Mouse (Mus musculus) adrenal gland, postnatal 25 days (tissue): ENCODE results near the gene Lin28b. TPM values are rescaled to one million over a fixed set of nuclear protein-coding genes. Genes with fewer than 3 reads are reported as not detected.

Source experiments
- DNase-seq: peaks from one replicate; pipeline ENCODE4 v3.0.0; 2021; ENCODE audit warnings: mixed read lengths
- long read RNA-seq: library from polyadenylated mRNA; stranded (forward); transcript quantifications from one replicate; pipeline ENCODE4 v2.0.0, GENCODE M21; 2021
- total RNA-seq: library from RNA; stranded (reverse); gene quantifications from 2 replicates; pipeline ENCODE4 v1.2.3, GENCODE M21; 2021

Lin28b gene
- 0.15 TPM in 1 of 2 replicates, not detected in the other for total RNA-seq
- long read RNA-seq, partial matches to known transcripts: 0 of 1 reads
- long read RNA-seq, other reads (novel, unspliced or antisense): 0 of 1 reads

GRCm38 (mm10) chr10:45485761-45486602 lies at the start of gene Lin28b:
Lin28b (minus strand) TSS chr10:45486395.
- peak; percentile 32 for DNase-seq

DNA sequence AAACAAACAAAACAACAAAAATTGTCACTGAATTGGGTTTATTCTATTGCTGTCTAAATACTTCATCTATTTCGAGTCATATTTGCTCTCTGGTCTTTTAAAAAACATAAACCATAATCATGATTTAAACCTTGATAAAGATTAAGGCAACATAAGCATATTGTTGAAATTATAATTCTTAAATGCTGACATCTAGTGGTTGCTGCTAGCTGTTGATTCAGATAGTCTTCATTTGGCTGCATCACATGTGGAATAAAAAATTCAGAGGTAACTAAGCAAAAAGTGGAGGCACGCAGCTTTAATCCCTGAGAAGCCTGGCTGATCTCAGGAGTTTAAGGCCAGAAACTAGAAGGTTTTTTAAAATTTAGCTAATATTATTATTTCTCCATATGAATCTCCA lies 25.6 kb upstream of the Lin28b start:
- DNase-seq: no peak

DNA sequence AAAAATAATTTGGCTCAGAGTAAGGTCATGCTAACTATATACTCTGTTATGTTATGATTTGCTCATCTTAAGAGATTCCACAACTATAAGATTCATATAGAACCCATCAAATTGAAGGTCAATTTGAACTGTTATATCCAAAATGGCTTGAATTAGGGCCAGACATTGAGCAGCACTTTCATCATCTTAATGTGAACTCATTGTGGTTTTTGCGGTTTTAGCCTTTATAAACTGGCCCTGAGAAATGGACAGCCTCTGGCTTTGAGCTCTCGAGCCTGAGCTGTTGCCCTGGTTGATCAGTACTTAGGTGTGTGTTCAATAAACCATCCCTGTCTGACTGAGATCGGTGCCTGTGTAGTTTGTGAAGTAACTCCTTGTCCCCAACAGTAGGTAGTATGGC lies 24.5 kb upstream of the Lin28b start:
- no peak for DNase-seq

DNA sequence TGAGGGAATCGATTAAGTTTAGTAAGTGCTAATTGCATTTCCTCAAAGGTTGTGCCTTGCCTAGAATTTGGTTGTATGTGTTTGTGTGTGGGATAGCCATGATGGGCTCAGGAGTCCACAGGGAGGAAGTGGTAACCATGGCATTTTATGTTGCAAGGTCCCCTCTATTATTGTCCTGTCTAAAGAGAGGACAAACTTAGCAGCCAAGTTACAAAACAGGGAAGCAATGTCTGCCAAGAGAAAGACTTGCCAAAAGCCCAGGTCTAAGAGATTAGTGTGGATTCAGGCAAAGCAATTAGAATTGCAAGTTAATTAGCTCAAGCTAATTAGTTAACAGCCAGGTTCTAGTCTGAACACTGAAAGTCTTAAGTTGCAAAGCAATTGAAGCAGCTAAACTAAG lies 14.1 kb upstream of the Lin28b start:
- DNase-seq: no peak

GRCm38 (mm10) chr10:45486603-45486946 lies 380 bp upstream of the Lin28b start:
- peak; percentile 1 for DNase-seq

DNA sequence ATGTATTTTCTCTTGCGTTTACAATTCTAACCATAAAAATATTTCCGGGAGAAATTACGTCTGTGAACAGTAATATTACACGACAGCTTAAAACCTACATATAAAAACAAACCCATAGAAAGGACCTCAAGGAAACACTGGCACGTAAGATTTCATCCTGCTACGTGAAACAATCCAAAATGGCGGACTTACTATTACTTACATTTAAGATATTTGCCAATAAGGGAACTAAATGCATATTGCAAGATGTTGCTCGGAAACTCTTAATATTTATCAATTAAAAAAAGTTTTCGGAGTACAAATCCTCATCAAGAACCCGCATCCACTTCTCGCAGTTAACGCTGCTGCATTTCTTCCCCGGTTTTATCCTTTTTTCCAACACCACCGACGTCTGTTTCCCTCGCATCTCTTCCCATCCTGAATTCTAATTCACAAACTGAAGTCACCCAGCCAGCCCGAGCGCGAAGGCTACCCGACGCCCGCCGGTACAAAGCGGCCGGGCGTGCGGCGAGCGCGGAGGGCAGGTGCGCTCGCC lies 902 bp downstream of the Lin28b start:
- DNase-seq: no peak

- no peak for DNase-seq
These were observed 3.0 kb downstream of the Lin28b start for GRCm38 (mm10) chr10:45483210-45483609.

DNA sequence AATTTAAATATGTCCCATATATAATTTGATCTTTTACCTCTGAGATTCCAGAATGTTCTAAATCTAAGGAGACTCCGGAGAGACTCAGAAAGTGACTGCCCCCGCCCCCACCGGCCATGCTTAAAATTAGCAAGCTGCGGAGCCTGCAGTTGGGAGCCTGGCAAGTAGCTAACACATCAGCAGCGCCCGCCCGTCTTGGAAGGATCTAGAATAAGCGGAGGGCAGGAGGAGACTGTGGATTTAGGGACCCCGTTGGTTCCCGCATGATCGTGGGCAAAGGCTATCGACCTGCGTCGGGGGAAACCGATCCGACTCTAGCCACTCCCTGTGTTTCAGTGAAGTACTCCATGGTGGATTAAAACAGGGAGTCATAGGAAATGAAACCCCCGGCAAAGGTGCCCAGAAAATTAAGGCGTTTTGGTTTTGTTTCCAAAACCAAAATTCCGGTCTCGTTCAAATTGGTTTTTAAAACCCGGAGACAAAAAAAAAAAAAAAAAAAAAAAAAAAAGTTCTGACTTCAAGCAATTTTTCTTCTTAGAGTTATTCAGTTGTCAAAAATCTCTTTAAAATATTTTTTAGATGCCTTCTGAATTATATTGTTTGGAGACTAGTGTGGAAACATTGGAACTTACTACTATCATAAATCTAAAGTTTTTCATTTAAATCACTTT lies 12.4 kb downstream of the Lin28b start:
- no peak for DNase-seq

DNA sequence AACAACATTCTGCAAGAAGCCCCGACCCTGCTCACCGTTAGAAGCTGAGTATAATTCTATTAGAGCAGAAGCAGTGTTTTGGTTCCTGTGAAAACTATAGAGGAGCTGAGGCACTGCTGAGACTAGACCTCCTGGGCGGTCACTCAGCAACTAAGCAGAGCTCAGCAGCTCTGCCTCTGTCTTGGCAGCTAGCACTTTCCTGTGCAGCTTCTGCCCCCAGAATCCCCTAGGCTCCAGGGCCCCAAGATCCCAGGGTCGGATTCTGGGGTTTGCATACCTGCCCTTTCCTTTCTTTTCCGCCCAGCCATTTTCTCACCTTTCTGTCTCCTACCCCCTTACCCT lies 13.1 kb downstream of the Lin28b start:
- no peak for DNase-seq

DNA sequence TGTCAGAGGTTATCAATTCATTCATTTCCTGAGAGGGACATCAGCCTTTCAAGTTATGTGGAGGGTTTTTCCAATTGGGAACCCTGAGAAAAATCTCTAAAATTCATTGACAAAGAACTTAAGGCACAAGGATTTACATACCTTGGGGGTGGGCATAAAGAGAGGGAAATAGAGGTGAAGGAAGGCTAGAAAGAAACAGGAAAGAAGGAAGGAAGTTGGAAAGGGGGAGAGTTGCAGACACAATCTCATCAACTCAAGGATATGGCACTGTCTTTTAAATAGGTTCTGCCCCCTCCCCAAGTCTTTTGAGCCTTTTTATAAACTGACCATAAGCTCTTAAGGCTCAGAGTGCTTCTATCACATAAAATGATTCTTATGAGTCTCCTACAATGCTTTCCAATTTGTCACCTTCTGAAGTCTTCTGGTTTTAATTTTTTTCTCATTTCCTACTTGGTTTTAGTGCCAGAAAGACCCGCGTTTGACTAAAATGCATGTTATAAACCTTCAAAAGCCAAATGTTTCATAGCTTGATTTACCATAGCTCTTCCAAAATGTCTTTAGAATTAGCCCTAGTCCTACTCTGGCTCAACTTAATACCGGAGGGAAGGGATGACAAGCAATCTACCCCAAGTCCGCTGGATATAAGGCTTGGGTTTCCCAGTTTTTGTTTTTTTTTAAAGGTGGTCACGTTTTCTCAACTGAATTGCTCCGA lies 13.6 kb downstream of the Lin28b start:
- no peak for DNase-seq

- DNase-seq: no peak
These were observed 14.9 kb downstream of the Lin28b start for GRCm38 (mm10) chr10:45471321-45471720.

DNA sequence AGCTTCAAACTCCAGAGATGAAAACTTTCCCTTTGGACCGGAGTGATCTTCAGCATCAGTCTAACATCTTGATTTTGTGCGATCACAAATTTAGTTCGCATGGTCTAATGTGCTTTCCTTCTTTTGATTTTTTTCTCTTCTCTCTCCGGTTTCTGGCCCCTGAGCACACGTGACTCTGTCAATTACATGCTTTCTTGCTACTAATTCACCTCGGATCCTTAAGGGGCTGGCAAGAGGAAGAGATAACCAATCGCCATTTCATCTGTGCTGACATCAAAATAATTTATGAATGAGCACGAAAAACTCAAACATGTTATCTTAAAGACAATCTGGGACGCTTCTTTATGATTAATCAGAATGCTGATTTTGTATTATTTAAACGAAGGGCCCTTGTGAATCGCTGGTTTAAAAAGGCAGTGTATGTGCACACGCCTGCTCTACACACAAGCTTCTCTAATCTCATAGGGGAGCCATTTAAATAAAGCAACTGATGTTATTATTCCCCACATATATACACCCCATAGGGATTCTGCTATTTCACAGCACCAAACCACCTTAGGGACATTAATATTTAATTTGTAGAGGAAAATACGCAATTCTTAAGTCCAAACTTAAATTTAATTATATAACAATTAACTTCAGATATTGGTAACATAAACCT lies 16.0 kb downstream of the Lin28b start:
- DNase-seq: no peak

DNA sequence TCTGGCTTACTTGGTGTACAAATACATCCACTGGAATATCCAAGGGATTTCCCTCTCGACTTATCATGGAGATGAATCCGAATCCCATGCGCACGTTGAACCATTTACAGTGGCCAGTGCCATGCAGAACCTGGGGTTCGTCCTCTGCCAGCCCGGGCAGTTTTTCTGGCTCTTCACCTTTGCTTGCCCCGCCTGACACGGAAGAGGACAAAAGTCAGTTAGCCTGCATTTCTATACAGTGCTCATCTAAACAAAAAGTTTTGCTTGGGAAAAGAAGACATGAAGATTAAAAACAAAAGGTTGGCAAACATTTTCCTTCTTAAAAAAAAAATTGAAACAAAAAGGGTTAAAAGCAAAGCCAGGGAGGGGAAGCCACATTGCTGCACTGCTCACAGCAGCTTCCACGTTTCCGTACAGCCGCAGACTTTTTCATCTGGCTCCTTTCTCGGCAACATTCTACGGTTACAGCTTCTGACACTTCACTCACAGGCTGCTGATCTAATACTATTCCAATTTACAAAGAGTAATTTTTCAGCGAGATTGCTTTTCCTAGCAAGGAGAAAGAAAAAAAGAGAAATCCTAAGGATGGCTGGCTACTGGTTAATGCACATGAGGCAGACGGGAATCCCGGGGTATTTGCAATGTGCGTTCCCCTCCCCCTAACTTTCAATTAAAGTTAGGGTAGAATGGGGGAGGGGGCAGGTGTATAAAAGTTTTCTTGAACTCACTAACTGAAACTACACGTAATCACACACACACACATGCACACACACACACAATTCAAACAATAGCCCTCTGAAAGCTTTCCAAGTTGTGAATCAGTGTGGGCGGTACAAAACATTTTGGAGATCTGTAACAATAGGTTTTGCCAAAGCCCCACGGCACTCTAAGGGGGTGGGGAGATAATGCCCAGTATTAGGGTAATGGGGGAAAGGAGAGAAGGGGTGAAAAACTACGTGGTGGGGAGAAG lies 16.9 kb downstream of the Lin28b start:
- DNase-seq: no peak

- DNase-seq: no peak
These were observed 17.8 kb downstream of the Lin28b start for GRCm38 (mm10) chr10:45468180-45468915.

- no peak for DNase-seq
These were observed 27.6 kb downstream of the Lin28b start for GRCm38 (mm10) chr10:45458637-45459036.

GRCm38 (mm10) chr10:45458074-45458473 lies 28.1 kb downstream of the Lin28b start:
- no peak for DNase-seq

- no peak for DNase-seq
These were observed 39.6 kb downstream of the Lin28b start for GRCm38 (mm10) chr10:45446625-45447024.

GRCm38 (mm10) chr10:45446215-45446614 lies 40.0 kb downstream of the Lin28b start:
- DNase-seq: no peak

- DNase-seq: no peak
These were observed 63.8 kb downstream of the Lin28b start for GRCm38 (mm10) chr10:45422372-45422771.

- DNase-seq: no peak
These were observed 74.1 kb downstream of the Lin28b start for GRCm38 (mm10) chr10:45412144-45412543.
